Mouse (Mus musculus) liver, postnatal 0 days (tissue): ENCODE measurements around the gene Ptges3.

Experiments
- CTCF ChIP-seq: sonication (generic); IDR thresholded peaks from 2 replicates; pipeline ENCODE4 v1.5.1; 2016; ENCODE audit warnings: antibody characterized with exemption, low read depth
- EP300 ChIP-seq: IDR thresholded peaks from 2 replicates; pipeline ENCODE4 v1.6.1; 2016; ENCODE audit warnings: antibody characterized with exemption, low read depth, mild to moderate bottlenecking

DNA sequence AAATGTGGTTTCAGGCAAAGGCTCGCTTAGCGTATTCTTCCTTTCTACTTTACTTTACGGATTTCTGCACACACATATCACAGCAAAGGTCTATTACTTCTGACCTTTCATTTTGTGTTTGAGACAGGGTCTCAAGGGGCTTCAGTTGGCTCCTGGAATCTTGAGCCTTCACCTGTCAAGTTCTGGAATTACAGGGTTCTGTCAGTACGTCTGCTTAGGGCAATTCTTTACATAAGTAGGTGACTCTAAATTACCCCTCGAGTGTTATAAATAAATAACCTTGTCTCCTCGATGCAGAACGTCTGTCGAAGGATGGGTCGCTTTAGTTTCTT, 23.7 kb downstream of the Ptges3 start:
- TF ChIP-seq CTCF: no peak
- no peak for TF ChIP-seq EP300
